Mouse (Mus musculus): ENCODE measurements around the gene Paqr7. TPM values are rescaled to one million over a fixed set of nuclear protein-coding genes. Genes with fewer than 3 reads are reported as not detected.

The Paqr7 gene
- 78.7 and 81.5 TPM in 2 replicates for polyA plus RNA-seq (2012; rRNA removed)

GRCm38 (mm10) chr4:134496595-134497210 is at the start of gene Paqr7:
Paqr7 (plus strand) TSS chr4:134496697.
- Histone ChIP-seq H3K4me1 (ENCODE audit: control insufficient read depth, insufficient read depth, low read length) (peaks cover 8% of the 10 kb centered on the region; the same call in 1 of the 2 replicates), H3K4me3 (ENCODE audit: insufficient read depth, low read length) (peak within 1 kb of the TSS; percentile 48), H3K27ac (ENCODE audit: insufficient read depth, low read length) (peak within 1 kb of the TSS; percentile 91)
- TF ChIP-seq POLR2A (IDR thresholded peaks at IDR 0.05; ENCODE audit: extremely low read depth, insufficient read depth, low read length) (peak; percentile 74), CTCF (IDR thresholded peaks at IDR 0.05; ENCODE audit: extremely low read depth, insufficient read depth, low read length) (no peak)

DNA sequence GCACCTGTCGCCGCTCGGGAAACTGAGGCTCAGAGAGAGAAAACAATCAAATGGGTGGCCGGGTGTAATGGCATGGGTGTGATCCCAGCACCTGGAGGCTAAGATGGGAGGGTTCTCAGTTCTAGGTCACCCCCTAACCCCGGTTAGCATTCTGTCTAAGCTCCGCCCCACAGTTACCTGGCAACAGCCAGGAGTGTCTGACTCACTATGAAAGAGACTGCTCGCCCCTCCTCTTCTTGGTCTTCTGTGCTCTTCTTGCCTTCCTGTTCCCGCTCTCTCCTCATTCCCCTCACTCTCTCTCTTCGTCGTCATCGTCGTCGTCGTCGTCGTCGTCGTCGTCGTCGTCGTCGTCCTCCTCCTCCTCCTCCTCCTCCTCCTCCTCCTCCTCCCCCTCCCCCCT is 48.5 kb upstream of the Paqr7 start:
- Histone ChIP-seq H3K27ac (ENCODE audit: insufficient read depth, low read length) (peak overlapping the region; percentile 10; the same call in 1 of the 2 replicates), H3K4me3 (ENCODE audit: insufficient read depth, low read length) (no peak overlapping the region), H3K4me1 (ENCODE audit: control insufficient read depth, insufficient read depth, low read length) (peaks cover 29% of the 10 kb centered on the region)
- TF ChIP-seq CTCF (IDR thresholded peaks at IDR 0.05; ENCODE audit: extremely low read depth, insufficient read depth, low read length) (no peak), POLR2A (IDR thresholded peaks at IDR 0.05; ENCODE audit: extremely low read depth, insufficient read depth, low read length) (no peak)

GRCm38 (mm10) chr4:134449595-134450391 is 46.7 kb upstream of the Paqr7 start:
- TF ChIP-seq POLR2A (IDR thresholded peaks at IDR 0.05; ENCODE audit: extremely low read depth, insufficient read depth, low read length) (0 out of 2 replicates have a peak, but pooled peaks have one; percentile 21), CTCF (IDR thresholded peaks at IDR 0.05; ENCODE audit: extremely low read depth, insufficient read depth, low read length) (no peak)
- Histone ChIP-seq H3K4me1 (ENCODE audit: control insufficient read depth, insufficient read depth, low read length) (peaks cover 30% of the 10 kb centered on the region), H3K27ac (ENCODE audit: insufficient read depth, low read length) (peak overlapping the region; percentile 98), H3K4me3 (ENCODE audit: insufficient read depth, low read length) (no peak overlapping the region)

DNA sequence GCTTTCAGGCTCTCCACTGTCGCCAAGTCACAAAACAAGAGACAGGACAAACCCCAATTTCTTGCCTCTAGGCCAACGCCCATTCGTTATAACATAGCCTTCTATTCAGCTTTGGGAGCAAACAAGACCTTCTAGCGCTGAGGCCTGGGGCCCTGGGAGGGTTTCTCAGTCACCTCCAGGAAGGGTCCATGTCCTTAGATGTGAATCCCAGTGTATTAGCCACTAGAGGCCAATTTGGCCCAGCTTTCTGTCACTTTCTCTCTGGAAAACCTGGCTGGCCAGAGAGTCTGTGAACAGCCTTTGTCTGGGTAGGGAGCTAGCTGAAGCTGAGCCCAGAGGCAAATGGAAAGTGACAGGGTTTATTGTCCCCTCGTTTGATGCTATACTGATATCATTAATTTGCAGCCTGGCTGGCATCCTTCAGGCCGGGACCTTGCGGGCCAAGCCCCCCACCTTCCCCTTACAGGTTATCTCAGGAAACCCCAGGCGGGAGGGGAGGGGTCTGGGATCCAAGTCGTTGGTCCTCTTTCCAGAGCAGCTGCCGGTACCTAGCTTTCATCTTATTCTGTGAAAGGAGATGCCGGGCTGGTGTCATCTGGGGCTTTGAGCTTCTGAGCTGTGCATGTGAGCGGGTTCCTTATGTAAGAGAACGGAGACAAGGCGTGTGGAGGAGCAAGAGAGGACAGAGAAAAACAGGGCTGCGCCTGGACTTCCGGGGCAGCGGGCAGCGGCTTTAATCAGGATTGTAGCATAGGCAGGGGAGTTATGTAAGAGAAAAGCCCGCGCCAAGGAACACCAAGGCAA is 45.9 kb upstream of the Paqr7 start:
- peaks cover 29% of the 10 kb centered on the region for H3K4me1 ChIP-seq (ENCODE audit: control insufficient read depth, insufficient read depth, low read length)
- no peak overlapping the region for H3K4me3 ChIP-seq (ENCODE audit: insufficient read depth, low read length)

DNA sequence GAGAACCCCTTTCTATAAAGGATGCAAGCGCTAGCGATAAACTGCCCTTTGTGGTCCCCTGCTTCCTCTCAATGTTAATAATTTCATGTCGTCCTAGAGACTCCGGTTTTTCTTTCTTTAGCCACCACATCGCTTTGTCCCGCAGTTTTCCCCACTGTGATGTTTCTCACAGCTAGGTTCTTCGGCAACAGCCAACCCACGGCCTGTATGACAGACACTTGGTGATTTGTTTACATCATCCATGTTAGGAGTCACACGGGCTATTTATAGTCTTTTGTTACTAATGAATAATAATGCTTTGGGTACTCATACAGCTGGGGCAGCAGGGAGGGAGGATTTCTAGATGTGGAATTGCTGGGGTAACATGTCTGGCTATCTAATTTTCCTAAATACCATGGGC is 45.0 kb upstream of the Paqr7 start:
- Histone ChIP-seq H3K27ac (ENCODE audit: insufficient read depth, low read length) (peak overlapping the region; percentile 98), H3K4me3 (ENCODE audit: insufficient read depth, low read length) (no peak overlapping the region), H3K4me1 (ENCODE audit: control insufficient read depth, insufficient read depth, low read length) (peaks cover 25% of the 10 kb centered on the region)
- TF ChIP-seq CTCF (IDR thresholded peaks at IDR 0.05; ENCODE audit: extremely low read depth, insufficient read depth, low read length) (no peak), POLR2A (IDR thresholded peaks at IDR 0.05; ENCODE audit: extremely low read depth, insufficient read depth, low read length) (no peak)

More for the DNA sequence above, 45.9 kb upstream of the Paqr7 start:
- peak overlapping the region; percentile 98 for H3K27ac ChIP-seq (ENCODE audit: insufficient read depth, low read length)
- TF ChIP-seq POLR2A (IDR thresholded peaks at IDR 0.05; ENCODE audit: extremely low read depth, insufficient read depth, low read length) (no peak), CTCF (IDR thresholded peaks at IDR 0.05; ENCODE audit: extremely low read depth, insufficient read depth, low read length) (no peak)

DNA sequence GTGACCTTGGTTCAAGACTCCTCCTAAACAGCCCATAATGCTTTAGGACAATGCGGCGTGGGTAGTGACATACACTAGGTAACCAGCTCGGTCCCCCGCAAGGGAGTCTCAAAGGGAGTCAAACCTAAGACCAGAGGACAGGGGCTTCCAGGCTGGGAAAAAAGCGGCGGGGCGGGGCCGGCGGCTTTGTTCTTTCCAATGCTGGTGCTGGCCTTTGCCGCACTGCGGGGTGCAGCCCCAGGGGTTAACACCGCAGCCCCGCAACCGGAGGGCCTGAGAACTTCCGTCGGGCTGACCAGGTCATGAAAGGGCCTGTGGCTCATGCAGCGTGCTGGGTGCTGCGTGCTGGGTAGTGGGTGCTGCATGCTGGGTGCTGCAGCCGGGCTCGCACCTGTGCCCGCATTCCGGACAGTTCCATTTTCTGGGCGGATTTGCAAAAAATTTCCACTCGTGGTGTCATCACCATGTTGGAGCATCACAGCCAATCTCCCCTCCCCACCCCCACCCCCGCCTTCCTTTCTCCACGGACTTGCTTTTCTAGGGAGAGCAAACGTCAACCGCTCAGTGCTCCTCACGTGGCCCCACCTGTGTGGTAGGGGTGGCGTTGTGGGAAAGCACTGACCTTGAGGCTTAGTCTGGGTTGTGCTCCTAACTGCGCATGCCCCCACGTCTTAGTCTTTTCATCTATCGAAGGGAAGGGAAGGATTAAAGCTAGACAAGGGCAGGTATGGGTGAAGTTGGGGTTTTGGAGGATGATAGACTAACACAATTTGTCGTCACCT is 42.7 kb upstream of the Paqr7 start:
- Histone ChIP-seq H3K27ac (ENCODE audit: insufficient read depth, low read length) (0 out of 2 replicates have a peak overlapping the region, but pooled peaks have one; percentile 14), H3K4me3 (ENCODE audit: insufficient read depth, low read length) (no peak overlapping the region), H3K4me1 (ENCODE audit: control insufficient read depth, insufficient read depth, low read length) (peaks cover 21% of the 10 kb centered on the region)
- TF ChIP-seq CTCF (IDR thresholded peaks at IDR 0.05; ENCODE audit: extremely low read depth, insufficient read depth, low read length), result no peak
- TF ChIP-seq POLR2A (IDR thresholded peaks at IDR 0.05; ENCODE audit: extremely low read depth, insufficient read depth, low read length), result no peak

- H3K4me1 ChIP-seq (ENCODE audit: control insufficient read depth, insufficient read depth, low read length), result peaks cover 15% of the 10 kb centered on the region
- no peak overlapping the region for H3K27ac ChIP-seq (ENCODE audit: insufficient read depth, low read length)
Measured at GRCm38 (mm10) chr4:134455310-134455709, 41.2 kb upstream of the Paqr7 start.

DNA sequence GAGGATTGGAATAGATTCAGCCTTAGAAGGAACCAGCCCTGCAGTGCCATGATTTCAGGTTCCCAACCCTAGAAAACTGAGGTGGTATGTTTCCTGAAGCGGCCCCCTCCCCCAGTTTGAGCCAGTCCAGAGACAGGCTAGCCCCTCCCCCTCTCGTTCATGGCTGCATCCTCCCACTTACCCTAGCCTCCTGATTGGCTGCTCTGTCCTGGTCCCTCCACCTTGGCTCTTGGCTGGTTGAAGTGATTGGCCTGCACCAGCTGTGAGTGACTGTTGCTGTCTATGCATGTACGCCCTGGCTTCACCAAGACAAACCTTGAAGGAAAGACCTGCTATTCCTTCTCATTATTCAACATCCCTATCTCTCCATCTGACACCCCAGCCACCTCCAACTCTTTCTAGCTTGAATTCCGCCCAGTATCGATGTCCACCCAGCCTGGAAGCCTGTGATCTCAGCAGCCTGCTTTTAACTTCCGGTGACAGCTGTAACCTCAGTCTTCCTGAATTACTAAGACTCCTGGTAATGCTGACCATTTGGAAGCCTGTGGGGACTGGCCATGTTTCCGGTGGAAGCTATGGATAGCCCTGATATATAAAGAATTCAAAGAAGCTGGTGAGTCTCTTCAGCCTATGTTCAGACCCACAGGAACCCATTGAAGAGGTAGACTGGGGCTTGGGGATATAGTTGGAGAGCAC is 39.2 kb upstream of the Paqr7 start:
- no peak overlapping the region for H3K27ac ChIP-seq (ENCODE audit: insufficient read depth, low read length)
- H3K4me1 ChIP-seq (ENCODE audit: control insufficient read depth, insufficient read depth, low read length), result peaks cover 4% of the 10 kb centered on the region
- TF ChIP-seq POLR2A (IDR thresholded peaks at IDR 0.05; ENCODE audit: extremely low read depth, insufficient read depth, low read length), result no peak
- TF ChIP-seq CTCF (IDR thresholded peaks at IDR 0.05; ENCODE audit: extremely low read depth, insufficient read depth, low read length), result no peak
- H3K4me3 ChIP-seq (ENCODE audit: insufficient read depth, low read length), result no peak overlapping the region

More at GRCm38 (mm10) chr4:134455310-134455709, 41.2 kb upstream of the Paqr7 start:
- H3K4me3 ChIP-seq (ENCODE audit: insufficient read depth, low read length), result no peak overlapping the region
- TF ChIP-seq CTCF (IDR thresholded peaks at IDR 0.05; ENCODE audit: extremely low read depth, insufficient read depth, low read length) (no peak), POLR2A (IDR thresholded peaks at IDR 0.05; ENCODE audit: extremely low read depth, insufficient read depth, low read length) (no peak)

All from cortical plate, adult 2 months (tissue).